Mouse (Mus musculus) lung, adult 2 months (tissue): ENCODE results near the gene Atp1a1. TPM values are rescaled to one million over a fixed set of nuclear protein-coding genes. Genes with fewer than 3 reads are reported as not detected.

ENCODE experiments used
- DNase-seq: peaks from one replicate; pipeline ENCODE4 v3.0.0; 2022
- H3K4me1 ChIP-seq: fragments of 200-500 bp; 2 replicates; pipeline ENCODE4 v1.6.1; 2011; ENCODE audit warnings: low read length; ENCODE audit not compliant: control insufficient read depth, insufficient read depth
- H3K4me3 ChIP-seq: fragments of 200-500 bp; replicated peaks from 2 replicates; pipeline ENCODE3; 2011; ENCODE audit warnings: low read depth, mild to moderate bottlenecking, control low read depth, low read length; ENCODE audit errors: extremely low read depth
- CTCF ChIP-seq: fragments of 200-500 bp; IDR thresholded peaks from 2 replicates; pipeline ENCODE4 v1.5.1; 2011; ENCODE audit warnings: mild to moderate bottlenecking, low read length, control low read depth; ENCODE audit not compliant: insufficient read depth
- POLR2A ChIP-seq: fragments of 200-500 bp; IDR thresholded peaks from 2 replicates; pipeline ENCODE4 v1.6.1; 2011; ENCODE audit warnings: low read depth, mild to moderate bottlenecking, control low read depth, low read length, borderline replicate concordance; ENCODE audit errors: extremely low read depth
- WGBS: fragments of 180-500 bp; shearing (Covaris S2); methylation state at CpG from one replicate; pipeline ENCODE4 v1.1.7; 2018; 5-methylcytosine and 5-hydroxymethylcytosine counted together
- polyA plus RNA-seq: library from polyadenylated mRNA; depleted of rRNA; stranded (reverse); fragments of >200 nt; gene quantifications from 2 replicates; pipeline ENCODE4 v1.2.3, GENCODE M21; 2012

The Atp1a1 gene
- polyA plus RNA-seq, 1 experiment: 267 TPM

DNA sequence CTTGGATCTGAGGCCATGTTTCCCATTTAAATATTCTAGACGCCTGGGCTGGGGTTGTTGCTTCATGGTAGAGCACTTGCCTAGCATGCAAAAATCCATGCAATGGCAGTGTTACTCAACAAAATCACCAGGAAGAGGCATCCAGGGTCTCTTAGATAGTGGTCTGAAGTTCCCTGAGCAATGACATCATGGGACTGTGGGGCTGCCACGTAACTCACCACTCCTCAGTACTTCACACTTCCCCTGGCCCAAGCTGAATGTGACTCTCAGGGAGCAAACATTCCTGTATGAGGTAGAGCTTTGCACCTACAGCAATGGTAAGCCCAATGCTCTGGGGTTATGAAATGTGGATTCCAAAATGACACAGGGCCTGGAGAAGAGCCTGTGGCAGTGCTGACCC, 38.8 kb upstream of the Atp1a1 start:
- Histone ChIP-seq H3K4me1 (no peaks in the 10 kb centered on the region), H3K4me3 (no peak overlapping the region)
- no peak for DNase-seq
- no peak for TF ChIP-seq CTCF
- TF ChIP-seq POLR2A: no peak
- WGBS: 88% methylated on average over 2 of the region's 2 CpGs

DNA sequence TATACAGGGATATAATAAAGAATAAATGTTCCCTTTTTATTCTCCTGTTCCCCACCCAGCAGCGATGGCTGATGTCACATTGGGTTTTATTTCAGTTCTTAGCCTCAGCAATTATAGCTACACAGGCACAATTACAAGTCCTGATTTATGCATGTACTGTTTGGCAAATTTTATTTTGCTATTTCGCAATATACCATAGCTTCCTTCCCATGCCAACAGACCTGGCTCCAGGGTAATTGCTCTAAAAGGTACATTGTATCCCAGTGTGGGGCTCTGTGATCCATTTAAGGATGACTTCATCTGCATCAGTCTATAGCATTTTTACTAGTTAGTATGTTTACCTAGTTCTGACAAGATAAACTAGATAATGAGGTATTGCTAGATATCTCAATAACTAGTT, 33.7 kb upstream of the Atp1a1 start:
- 93% methylated on average over 2 of the region's 2 CpGs for WGBS
- no peak for TF ChIP-seq CTCF
- no peak for TF ChIP-seq POLR2A
- Histone ChIP-seq H3K4me3 (no peak overlapping the region), H3K4me1 (no peaks in the 10 kb centered on the region)
- no peak for DNase-seq

- WGBS: 74% methylated on average over 7 of the region's 7 CpGs
- no peak for DNase-seq
- Histone ChIP-seq H3K4me3 (no peak overlapping the region), H3K4me1 (no peaks in the 10 kb centered on the region)
- TF ChIP-seq CTCF (no peak), POLR2A (no peak)
Measured at GRCm38 (mm10) chr3:101636510-101636909, 32.0 kb upstream of the Atp1a1 start.

GRCm38 (mm10) chr3:101636086-101636485, 31.6 kb upstream of the Atp1a1 start:
- Histone ChIP-seq H3K4me1 (no peaks in the 10 kb centered on the region), H3K4me3 (no peak overlapping the region)
- TF ChIP-seq POLR2A (no peak), CTCF (no peak)
- no peak for DNase-seq
- whole genome bisulfite sequencing: 76% methylated on average over 2 of the region's 2 CpGs

- Histone ChIP-seq H3K4me1 (no peaks in the 10 kb centered on the region), H3K4me3 (no peak overlapping the region)
- DNase-seq: no peak
- no peak for TF ChIP-seq CTCF
- no peak for TF ChIP-seq POLR2A
- 86% methylated on average over 9 of the region's 9 CpGs for WGBS
Measured at GRCm38 (mm10) chr3:101634141-101634900, 29.8 kb upstream of the Atp1a1 start.

- WGBS: 69% methylated on average over 2 of the region's 2 CpGs
- no peak for DNase-seq
- Histone ChIP-seq H3K4me1 (no peaks in the 10 kb centered on the region), H3K4me3 (no peak overlapping the region)
- no peak for TF ChIP-seq POLR2A
- no peak for TF ChIP-seq CTCF
Measured at GRCm38 (mm10) chr3:101628255-101628654, 23.8 kb upstream of the Atp1a1 start.

- WGBS: 89% methylated on average over 5 of the region's 5 CpGs
- DNase-seq: no peak
- no peak overlapping the region for H3K4me3 ChIP-seq
- H3K4me1 ChIP-seq: no peaks in the 10 kb centered on the region
- TF ChIP-seq POLR2A: no peak
- TF ChIP-seq CTCF: no peak
Measured at GRCm38 (mm10) chr3:101624287-101624686, 19.8 kb upstream of the Atp1a1 start.

DNA sequence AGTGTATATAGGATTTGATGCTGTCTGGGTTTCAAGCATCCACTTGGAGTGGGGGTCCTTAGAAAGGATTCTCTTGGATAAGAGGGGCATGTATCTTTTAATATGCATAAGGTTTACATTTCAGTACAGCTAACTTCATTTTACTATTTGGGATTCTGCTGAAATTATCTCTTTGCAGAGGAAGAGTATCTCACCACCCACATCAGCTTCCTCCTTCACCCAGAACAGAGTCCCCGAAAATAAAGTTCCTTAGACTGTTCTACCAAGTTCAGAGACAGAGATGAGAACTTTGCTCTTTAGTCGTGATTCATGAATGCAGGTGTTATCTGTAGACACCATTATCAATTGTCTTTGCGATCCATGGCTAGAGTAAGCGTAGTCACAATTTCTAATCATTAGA, 14.5 kb upstream of the Atp1a1 start:
- H3K4me3 ChIP-seq: no peak overlapping the region
- WGBS: 91% methylated on average over 4 of the region's 4 CpGs
- TF ChIP-seq POLR2A: no peak
- no peak for TF ChIP-seq CTCF
- no peak for DNase-seq
- H3K4me1 ChIP-seq: no peaks in the 10 kb centered on the region

DNA sequence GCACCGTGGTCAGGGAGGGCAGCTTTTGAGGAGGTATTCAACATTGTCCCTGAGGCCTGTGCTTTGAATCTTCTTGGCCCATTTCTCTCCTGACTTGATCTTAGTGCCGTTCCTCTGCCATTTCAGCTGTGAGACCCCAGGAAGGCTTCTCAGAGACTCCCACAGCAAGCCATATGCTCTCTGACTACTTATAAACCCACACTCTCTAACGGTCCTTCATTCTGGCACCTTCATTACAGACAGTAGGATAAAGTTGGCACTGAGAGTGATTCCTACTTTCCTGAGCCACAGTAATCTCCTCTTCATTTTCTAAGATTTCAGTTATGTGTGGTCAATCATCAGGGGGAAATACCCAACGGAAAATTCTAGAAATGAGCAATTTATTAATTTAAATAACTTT, 14.0 kb upstream of the Atp1a1 start:
- WGBS: 83% methylated on average over 4 of the region's 4 CpGs
- Histone ChIP-seq H3K4me3 (no peak overlapping the region), H3K4me1 (no peaks in the 10 kb centered on the region)
- no peak for DNase-seq
- TF ChIP-seq POLR2A (no peak), CTCF (no peak)

DNA sequence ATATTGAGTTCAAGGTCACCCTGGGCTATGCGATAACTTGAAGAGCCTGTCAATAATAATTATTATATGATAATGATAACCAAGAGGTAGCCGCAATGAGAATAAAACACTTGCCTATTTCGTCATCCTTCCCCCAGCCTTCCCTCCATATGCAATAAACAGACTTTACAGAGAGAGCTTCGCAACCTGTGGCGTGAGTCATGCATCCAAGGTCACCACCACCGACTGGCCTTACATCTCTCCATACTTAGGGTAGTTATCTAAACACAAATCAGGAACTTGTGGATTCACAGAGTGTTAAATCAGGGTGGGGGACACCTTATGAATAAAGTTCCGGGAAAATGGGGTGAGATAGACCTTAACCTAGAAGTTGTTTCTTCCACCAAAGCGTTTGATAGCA, 13.0 kb upstream of the Atp1a1 start:
- Histone ChIP-seq H3K4me3 (no peak overlapping the region), H3K4me1 (no peaks in the 10 kb centered on the region)
- WGBS: 81% methylated on average over 8 of the region's 8 CpGs
- no peak for TF ChIP-seq POLR2A
- no peak for TF ChIP-seq CTCF
- no peak for DNase-seq
